Mouse (Mus musculus): ENCODE results near the gene Rbm47.

The Rbm47 gene

DNA sequence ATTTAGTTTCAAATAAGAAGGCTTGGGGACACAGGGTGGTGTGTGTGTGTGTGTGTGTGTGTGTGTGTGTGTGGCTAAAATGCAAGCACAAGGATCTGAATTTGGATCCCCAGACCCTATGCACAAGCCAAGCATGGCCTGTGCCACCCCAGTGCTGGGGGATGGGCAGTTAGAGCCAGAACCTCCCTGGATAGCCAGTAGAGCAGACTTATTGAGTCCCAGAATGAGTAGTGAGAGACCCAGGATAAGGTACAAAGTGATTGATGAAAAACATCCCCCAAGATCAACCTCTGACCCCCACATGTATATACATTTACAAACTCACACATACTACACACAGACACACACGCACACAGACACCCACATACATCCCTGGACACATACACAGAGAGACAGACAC lies 86.6 kb downstream of the Rbm47 start:
- no peak for DNase-seq (ENCODE audit: low spot score in 2 of 2)

DNA sequence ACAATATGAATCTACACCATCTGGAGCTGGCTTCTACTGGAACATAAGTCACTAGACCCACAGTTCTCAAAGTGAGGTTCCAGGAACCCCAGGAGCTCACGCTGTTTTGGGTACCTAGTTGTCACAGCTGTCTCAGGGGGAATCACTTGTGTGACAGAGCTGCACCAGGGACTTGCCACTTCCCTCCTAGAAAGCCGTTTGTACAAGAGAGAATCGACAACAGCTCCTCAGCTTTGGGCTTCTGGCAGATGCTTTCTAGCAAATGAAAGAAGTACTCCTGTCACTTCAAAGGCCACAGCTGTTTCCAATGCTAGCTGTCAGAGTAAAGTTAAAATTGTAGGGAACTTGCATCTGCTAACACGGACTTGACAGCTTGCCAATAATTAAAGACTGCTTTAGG lies 87.4 kb downstream of the Rbm47 start:
- no peak for DNase-seq (ENCODE audit: low spot score in 2 of 2)

- no peak for DNase-seq (ENCODE audit: low spot score in 2 of 2)
Observed at GRCm38 (mm10) chr5:66084541-66084940, 88.4 kb downstream of the Rbm47 start.

- DNase-seq (ENCODE audit: low spot score in 2 of 2), result peak in 1 of 2 experiments; percentile 25
Observed at GRCm38 (mm10) chr5:66083350-66083749, 89.6 kb downstream of the Rbm47 start.

DNA sequence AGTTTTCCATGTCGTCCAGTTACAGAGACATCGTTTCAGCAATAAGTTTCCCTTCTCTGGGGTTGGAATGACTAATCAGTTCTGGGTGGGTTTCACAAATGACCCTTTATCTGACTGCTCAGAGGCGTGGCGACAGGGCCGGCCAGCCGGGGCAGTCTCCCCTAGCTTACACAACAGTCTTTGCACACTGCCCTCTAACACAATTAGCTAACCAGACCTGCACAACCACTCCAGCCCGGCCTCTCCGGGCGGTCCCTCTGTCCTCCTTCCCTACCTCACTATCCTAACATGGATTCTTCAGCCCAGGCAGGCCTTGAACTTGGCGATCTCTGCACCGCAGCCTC lies 90.7 kb downstream of the Rbm47 start:
- no peak for DNase-seq (ENCODE audit: low spot score in 2 of 2)

DNA sequence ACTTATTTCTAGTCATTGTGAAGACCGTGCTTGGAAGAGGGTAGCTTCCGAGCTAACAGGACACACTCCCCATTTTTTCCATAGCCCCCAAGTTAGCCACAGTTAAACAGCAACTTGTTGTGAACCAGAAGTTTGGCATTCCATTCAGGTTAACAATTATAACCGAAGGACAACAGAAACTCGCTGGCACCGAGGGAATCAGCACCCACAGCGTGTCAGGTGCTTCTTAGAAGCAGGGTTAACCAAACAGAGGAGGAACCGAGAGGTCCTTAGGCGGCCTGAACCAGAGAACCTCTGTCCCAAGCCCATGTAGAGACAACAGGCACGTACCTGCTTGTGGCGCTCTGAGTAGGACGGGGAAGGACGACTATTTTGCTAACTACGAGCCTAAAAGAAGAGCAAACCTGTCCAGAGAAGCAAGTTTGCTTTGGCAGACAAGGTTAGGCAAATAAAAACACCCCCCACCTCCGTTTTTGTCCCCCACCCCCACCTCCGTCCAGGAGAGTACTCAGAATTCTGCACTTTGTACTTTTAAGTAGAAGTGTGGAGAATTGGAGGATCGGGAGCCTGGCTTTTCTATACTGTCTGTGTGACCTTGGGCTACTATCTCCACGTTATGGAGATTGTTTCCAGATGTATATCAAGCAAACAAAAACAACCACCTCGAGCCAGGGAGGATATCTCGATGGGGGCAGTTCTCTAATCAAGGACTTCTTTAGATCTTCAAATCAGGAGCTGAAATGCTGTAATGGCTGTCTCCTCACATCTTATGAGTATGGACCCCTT lies 91.3 kb downstream of the Rbm47 start:
- no peak for DNase-seq (ENCODE audit: low spot score in 2 of 2)

- no peak for DNase-seq (ENCODE audit: low spot score in 2 of 2)
Observed at GRCm38 (mm10) chr5:66080529-66081220, 92.2 kb downstream of the Rbm47 start.

DNA sequence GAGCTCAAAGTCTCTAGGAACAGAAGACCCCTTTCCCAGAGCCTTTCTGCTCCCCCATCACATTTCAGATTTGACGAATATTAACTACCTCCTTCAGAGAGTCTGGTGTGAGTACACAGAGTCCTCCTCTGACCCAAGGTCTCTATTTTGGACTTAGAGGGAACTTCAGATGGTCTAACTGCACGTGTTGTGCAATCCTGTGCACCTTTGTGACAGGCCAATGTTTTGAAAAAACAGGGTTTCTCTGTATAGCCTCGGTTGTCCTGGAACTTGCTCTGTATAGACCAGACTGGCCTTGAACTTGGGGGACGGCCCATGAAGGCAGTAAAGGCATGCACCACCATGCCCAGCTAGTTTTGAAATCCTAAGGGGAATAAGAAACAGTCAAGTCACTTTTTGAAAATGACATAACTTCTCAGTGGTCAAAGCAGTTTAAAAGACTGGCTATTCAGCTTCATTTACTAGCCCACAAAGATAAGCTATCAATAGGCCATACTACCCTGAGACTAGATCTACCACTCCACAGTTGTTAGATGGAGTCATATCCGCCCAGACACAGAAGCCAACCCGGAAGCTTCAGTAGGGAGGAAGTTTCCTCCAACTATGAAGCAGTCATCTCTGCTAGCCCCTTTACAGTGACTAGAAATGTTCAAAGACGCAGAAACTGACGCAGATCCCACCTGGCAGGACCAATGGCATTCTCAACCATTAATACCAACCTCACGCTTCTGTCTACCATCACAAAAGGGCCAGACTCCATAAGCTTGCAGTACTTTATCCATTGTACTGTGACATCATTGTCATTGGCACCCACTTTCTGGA lies 93.3 kb downstream of the Rbm47 start:
- no peak for DNase-seq (ENCODE audit: low spot score in 2 of 2)

GRCm38 (mm10) chr5:66078491-66079012 lies 94.4 kb downstream of the Rbm47 start:
- no peak for DNase-seq (ENCODE audit: low spot score in 2 of 2)

DNA sequence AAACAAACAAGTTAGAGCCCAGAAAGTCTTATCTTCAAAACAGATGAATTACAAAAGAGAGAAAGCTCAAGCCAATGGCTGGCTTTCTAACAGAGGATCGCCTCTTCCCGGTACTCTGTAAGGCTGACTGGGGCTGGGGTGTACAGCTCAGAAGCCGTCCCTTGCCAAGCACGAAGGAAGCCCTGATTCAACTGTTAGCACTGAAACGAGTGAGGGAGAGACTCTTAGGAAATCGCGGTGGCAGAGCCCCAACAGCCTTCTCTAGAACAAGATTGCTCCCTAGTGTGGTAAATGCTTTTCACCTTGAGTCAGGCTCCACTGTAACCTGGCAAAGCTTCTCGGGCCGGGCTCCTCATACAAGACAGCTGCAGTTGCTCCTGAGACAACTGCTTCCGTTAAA lies 95.5 kb downstream of the Rbm47 start:
- no peak for DNase-seq (ENCODE audit: low spot score in 2 of 2)

- no peak for DNase-seq (ENCODE audit: low spot score in 2 of 2)
Observed at GRCm38 (mm10) chr5:66076685-66077301, 96.1 kb downstream of the Rbm47 start.

- DNase-seq (ENCODE audit: low spot score in 2 of 2), result no peak
Observed at GRCm38 (mm10) chr5:66075906-66076305, 97.0 kb downstream of the Rbm47 start.

DNA sequence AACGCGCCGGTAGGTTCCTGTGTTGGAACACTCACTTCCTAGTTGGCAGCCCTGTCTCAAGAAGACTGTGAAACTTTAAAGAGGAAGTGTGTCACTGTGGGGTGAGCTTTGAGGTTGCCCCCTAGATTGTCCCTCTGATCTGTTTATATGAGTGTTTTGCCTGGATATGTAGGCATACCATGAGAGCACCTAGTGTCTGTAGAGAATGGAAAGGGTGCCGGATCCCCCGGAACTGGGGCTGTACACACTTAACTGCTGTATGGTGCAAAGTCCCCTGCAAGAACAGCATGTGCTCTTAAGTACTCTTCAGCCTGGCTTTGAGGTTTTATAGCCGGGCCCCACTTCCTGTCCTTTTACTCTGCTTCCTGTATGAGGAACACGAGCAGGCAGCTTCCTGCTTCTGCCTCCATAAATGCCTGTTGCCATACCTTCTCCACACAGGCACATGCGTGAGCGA lies 97.9 kb downstream of the Rbm47 start:
- no peak for DNase-seq (ENCODE audit: low spot score in 2 of 2)

DNA sequence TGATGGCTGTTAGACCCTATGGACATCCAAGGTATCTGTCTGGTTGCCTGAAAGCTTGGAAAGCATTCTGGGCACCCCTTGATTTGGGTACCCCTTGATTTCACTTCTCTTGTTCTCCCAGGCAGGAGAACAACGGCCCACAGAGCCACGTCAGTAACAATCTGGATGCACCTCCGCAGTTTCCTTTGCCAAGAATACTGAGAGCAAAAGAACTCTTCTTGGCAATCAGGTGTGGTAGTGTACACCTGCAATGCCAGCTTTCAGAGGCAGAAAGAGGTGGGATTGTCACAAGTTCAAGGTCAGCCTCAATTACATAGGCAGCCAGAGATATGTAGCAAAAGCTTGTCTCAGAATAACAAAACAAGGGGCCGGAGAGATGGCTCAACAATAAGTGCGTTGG lies 98.7 kb downstream of the Rbm47 start:
- DNase-seq (ENCODE audit: low spot score in 2 of 2), result no peak

GRCm38 (mm10) chr5:66073604-66074164 lies 99.2 kb downstream of the Rbm47 start:
- DNase-seq (ENCODE audit: low spot score in 2 of 2), result no peak

GRCm38 (mm10) chr5:66071722-66072121 lies 101.2 kb downstream of the Rbm47 start:
- DNase-seq (ENCODE audit: low spot score in 2 of 2), result no peak

GRCm38 (mm10) chr5:66070350-66070749 lies 102.6 kb downstream of the Rbm47 start:
- no peak for DNase-seq (ENCODE audit: low spot score in 2 of 2)

DNA sequence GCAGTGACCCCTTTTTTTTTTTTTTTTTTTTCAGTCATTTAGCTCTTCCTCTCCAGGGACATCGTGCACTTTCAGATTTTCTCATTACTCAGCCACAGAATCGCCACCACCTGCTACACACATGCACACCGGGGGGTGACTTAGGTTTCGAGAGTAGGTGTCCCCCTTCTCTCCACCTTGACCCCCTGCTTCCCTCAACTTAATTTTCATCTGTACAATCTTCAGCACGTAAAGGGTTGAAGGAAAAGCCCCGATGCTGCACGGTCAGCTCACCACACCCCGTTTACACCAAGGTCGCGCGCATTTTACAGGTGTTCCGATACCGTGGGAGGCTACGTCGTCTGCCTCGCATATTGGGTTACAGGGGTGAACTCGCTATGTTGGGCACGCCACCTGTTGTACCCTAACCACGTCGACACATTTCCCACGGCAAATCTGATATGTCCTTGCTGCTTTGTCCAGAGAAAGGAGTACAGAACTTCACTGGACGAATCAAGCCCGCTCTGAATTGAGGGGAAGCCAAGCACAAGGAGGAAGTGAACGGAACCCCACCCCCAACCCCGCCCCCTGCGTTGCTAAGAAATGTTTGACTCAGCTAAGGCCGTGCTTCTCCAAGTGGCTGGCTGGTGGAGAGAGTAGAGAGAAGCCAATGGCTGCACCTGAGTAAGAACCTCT lies 103.3 kb downstream of the Rbm47 start:
- no peak for DNase-seq (ENCODE audit: low spot score in 2 of 2)

DNA sequence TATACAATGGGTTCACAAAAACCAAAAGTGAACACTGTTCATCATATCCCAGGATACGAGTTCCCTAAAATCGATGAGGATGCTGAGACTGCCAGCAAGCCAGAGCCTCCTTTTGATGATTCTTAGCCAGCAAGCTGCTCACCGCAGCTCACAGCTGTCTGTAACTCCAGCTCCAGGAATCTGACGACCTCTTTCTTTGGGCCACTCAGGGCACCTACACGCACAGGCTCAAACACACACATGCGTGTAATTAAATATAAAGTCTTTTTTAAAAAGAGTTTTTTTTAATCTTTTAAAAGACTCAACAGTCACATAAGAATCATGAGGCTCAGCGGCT lies 103.8 kb downstream of the Rbm47 start:
- DNase-seq (ENCODE audit: low spot score in 2 of 2), result no peak

- DNase-seq (ENCODE audit: low spot score in 2 of 2), result no peak
Observed at GRCm38 (mm10) chr5:66068068-66068920, 104.6 kb downstream of the Rbm47 start.

All from frontal cortex, postnatal 25 days (tissue).